Mouse (Mus musculus) T-cell, adult 66 days (primary cell): ENCODE measurements around the gene Ccdc160. TPM values are rescaled to one million over a fixed set of nuclear protein-coding genes. Genes with fewer than 3 reads are reported as not detected.

Experiments used
- total RNA-seq, 2 experiments: library from RNA; stranded (reverse); gene quantifications; 3 replicates in 1 of 2; 4 replicates in 1 of 2; pipeline ENCODE4 v1.2.4; 2023

Gene Ccdc160
- not detected for total RNA-seq

GRCm38 (mm10) chrX:52790980-52791593 lies at the start of gene Ccdc160:
Gene Ccdc160, plus strand, starts transcription at chrX:52791200.

Other genes starting within 250 kb of the Ccdc160 start
- not detected for gene Gpc3, start 177.2 kb upstream of the Ccdc160 start, total RNA-seq
- gene Phf6, start 121.1 kb downstream of the Ccdc160 start, total RNA-seq: 10 to 100 TPM; 30.0 to 33.6 TPM
- gene Hprt, start 196.9 kb downstream of the Ccdc160 start, total RNA-seq: 10 to 100 TPM; 56.5 to 67.7 TPM